Mouse (Mus musculus): ENCODE measurements at regions not wholly inside any gene's neighbourhood (a gene's known extent, or its start where the extent isn't known, plus 50 kb on each side); places are given as distances from the start of the nearest gene placed in this dataset.

GRCm38 (mm10) chr15:62402142-62402541 is 1442.8 kb downstream of the Gsdmc2 start:
- no peak for DNase-seq (ENCODE audit: low read depth)

- no peak for DNase-seq (ENCODE audit: low read depth)
Observed at GRCm38 (mm10) chr15:62400984-62401609, 1443.9 kb downstream of the Gsdmc2 start.

GRCm38 (mm10) chr15:62399381-62399780 is 1445.6 kb downstream of the Gsdmc2 start:
- no peak for DNase-seq (ENCODE audit: low read depth)

- DNase-seq (ENCODE audit: low read depth), result no peak
Observed at GRCm38 (mm10) chr15:62397009-62397408, 1448.0 kb downstream of the Gsdmc2 start.

- DNase-seq (ENCODE audit: low read depth), result no peak
Observed at GRCm38 (mm10) chr15:62395377-62395776, 1449.6 kb downstream of the Gsdmc2 start.

GRCm38 (mm10) chr15:62393416-62393815 is 1451.6 kb downstream of the Gsdmc2 start:
- no peak for DNase-seq (ENCODE audit: low read depth)

- no peak for DNase-seq (ENCODE audit: low read depth)
Observed at GRCm38 (mm10) chr15:62392839-62393238, 1452.1 kb downstream of the Gsdmc2 start.

GRCm38 (mm10) chr15:62392381-62392780 is 1452.6 kb downstream of the Gsdmc2 start:
- peak; percentile 67 for DNase-seq (ENCODE audit: low read depth)

- no peak for DNase-seq (ENCODE audit: low read depth)
Observed at GRCm38 (mm10) chr15:62389431-62390105, 1455.4 kb downstream of the Gsdmc2 start.

GRCm38 (mm10) chr15:62382233-62382632 is 1459.4 kb upstream of the A1bg start:
- no peak for DNase-seq (ENCODE audit: low read depth)

- no peak for DNase-seq (ENCODE audit: low read depth)
Observed at GRCm38 (mm10) chr15:62374641-62375040, 1451.8 kb upstream of the A1bg start.

- no peak for DNase-seq (ENCODE audit: low read depth)
Observed at GRCm38 (mm10) chr15:62361171-62361570, 1438.4 kb upstream of the A1bg start.

GRCm38 (mm10) chr15:62358338-62359239 is 1435.8 kb upstream of the A1bg start:
- DNase-seq (ENCODE audit: low read depth), result no peak

- no peak for DNase-seq (ENCODE audit: low read depth)
Observed at GRCm38 (mm10) chr15:62353786-62354185, 1431.0 kb upstream of the A1bg start.

- DNase-seq (ENCODE audit: low read depth), result no peak
Observed at GRCm38 (mm10) chr15:62350862-62351757, 1428.3 kb upstream of the A1bg start.

GRCm38 (mm10) chr15:62349981-62350380 is 1427.2 kb upstream of the A1bg start:
- DNase-seq (ENCODE audit: low read depth), result no peak

GRCm38 (mm10) chr15:62348956-62349355 is 1426.1 kb upstream of the A1bg start:
- no peak for DNase-seq (ENCODE audit: low read depth)

GRCm38 (mm10) chr15:62347697-62348096 is 1424.9 kb upstream of the A1bg start:
- no peak for DNase-seq (ENCODE audit: low read depth)

- no peak for DNase-seq (ENCODE audit: low read depth)
Observed at GRCm38 (mm10) chr15:62345893-62346292, 1423.1 kb upstream of the A1bg start.

GRCm38 (mm10) chr15:62336454-62337284 is 1413.9 kb upstream of the A1bg start:
- DNase-seq (ENCODE audit: low read depth), result no peak
